Mouse (Mus musculus): Measurements from ENCODE around the gene Srr.

DNA sequence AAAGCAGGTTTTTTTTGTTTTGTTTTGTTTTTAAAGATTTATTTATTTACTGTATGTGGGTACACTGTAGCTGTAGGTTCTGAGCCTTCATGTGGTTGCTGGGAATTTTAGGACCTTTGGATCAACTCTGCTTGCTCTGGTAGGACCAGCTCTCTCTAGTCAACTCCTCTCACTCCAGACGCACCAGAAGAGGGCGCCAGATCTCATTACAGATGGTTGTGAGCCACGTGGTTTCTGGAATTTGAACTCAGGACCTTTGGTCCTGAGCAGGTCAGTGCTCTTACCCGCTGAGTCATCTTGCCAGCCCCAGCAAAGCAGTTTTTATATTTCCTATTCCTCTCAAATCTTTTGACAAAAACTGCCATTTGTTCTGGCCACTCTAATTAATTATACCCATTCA is 1.6 kb downstream of the Srr start:
- TF ChIP-seq CTCF (IDR thresholded peaks at IDR 0.05; ENCODE audit: control insufficient read depth, insufficient read depth, insufficient replicate concordance, low read depth, low read length) (no peak), POLR2A (IDR thresholded peaks at IDR 0.05; ENCODE audit: control insufficient read depth, low read depth, low read length) (no peak)
